Mouse (Mus musculus) thymus, adult 2 months (tissue): ENCODE results near the gene Megf11. TPM values are rescaled to one million over a fixed set of nuclear protein-coding genes. Genes with fewer than 3 reads are reported as not detected.

Experiments used
- DNase-seq: peaks from one replicate; pipeline ENCODE4 v3.0.0; 2021
- H3K27ac ChIP-seq: fragments of 200-500 bp; 2 replicates; pipeline ENCODE4 v1.5.1; 2012; ENCODE audit warnings: low read length, control low read depth; ENCODE audit not compliant: control insufficient read depth, insufficient read depth
- H3K27me3 ChIP-seq: fragments of 200-500 bp; 2 replicates; pipeline ENCODE4 v1.6.1; 2012; ENCODE audit warnings: mild to moderate bottlenecking, low read length, moderate library complexity, mixed read lengths; ENCODE audit not compliant: control insufficient read depth, insufficient read depth
- H3K36me3 ChIP-seq: fragments of 200-500 bp; 2 replicates; pipeline ENCODE4 v1.6.1; 2012; ENCODE audit warnings: mild to moderate bottlenecking, low read length, moderate library complexity; ENCODE audit not compliant: control insufficient read depth, insufficient read depth
- H3K4me1 ChIP-seq: fragments of 200-500 bp; replicated peaks from 2 replicates; pipeline ENCODE4 v1.6.1; 2012; ENCODE audit warnings: low read length; ENCODE audit not compliant: control insufficient read depth, insufficient read depth
- H3K4me3 ChIP-seq: fragments of 200-500 bp; 2 replicates; pipeline ENCODE4 v1.5.1; 2012; ENCODE audit warnings: mild to moderate bottlenecking, low read length, control low read depth, moderate library complexity; ENCODE audit not compliant: control insufficient read depth, insufficient read depth
- CTCF ChIP-seq: fragments of 200-500 bp; IDR thresholded peaks from 2 replicates; pipeline ENCODE4 v1.5.1; 2012; ENCODE audit warnings: mild to moderate bottlenecking, control low read depth, low read length, moderate library complexity, borderline replicate concordance; ENCODE audit not compliant: control insufficient read depth, poor library complexity, insufficient read depth; ENCODE audit errors: extremely low read depth
- POLR2A ChIP-seq: fragments of 200-500 bp; IDR thresholded peaks from 2 replicates; pipeline ENCODE4 v1.6.1; 2012; ENCODE audit warnings: mild to moderate bottlenecking, low read length, control low read depth, moderate library complexity; ENCODE audit not compliant: control insufficient read depth, poor library complexity, insufficient read depth; ENCODE audit errors: extremely low read depth
- WGBS: fragments of 180-500 bp; shearing (Covaris S2); methylation state at CpG from one replicate; pipeline ENCODE4 v1.1.7; 2018; 5-methylcytosine and 5-hydroxymethylcytosine counted together
- polyA plus RNA-seq: library from polyadenylated mRNA; depleted of rRNA; stranded (reverse); fragments of >200 nt; gene quantifications from 2 replicates; pipeline ENCODE4 v1.2.3, GENCODE M21; 2012

Megf11 gene
- polyA plus RNA-seq, 1 experiment, result 0.70 TPM

GRCm38 (mm10) chr9:64612121-64612983 lies 226.9 kb downstream of the Megf11 start:
- no peak for DNase-seq
- Histone ChIP-seq H3K4me3 (no peak overlapping the region), H3K4me1 (no peaks in the 10 kb centered on the region), H3K27me3 (no peaks in the 10 kb centered on the region), H3K36me3 (no peaks in the 10 kb centered on the region), H3K27ac (no peak overlapping the region)
- 43% methylated on average over 7 of the region's 7 CpGs for WGBS
- TF ChIP-seq POLR2A (no peak), CTCF (no peak)

GRCm38 (mm10) chr9:64612984-64613649 lies 227.7 kb downstream of the Megf11 start:
- 59% methylated on average over 7 of the region's 7 CpGs for WGBS
- Histone ChIP-seq H3K36me3 (no peaks in the 10 kb centered on the region), H3K27me3 (no peaks in the 10 kb centered on the region), H3K27ac (no peak overlapping the region), H3K4me3 (no peak overlapping the region), H3K4me1 (no peaks in the 10 kb centered on the region)
- TF ChIP-seq POLR2A (no peak), CTCF (no peak)
- peak; percentile 3 for DNase-seq

GRCm38 (mm10) chr9:64617413-64617812 lies 232.0 kb downstream of the Megf11 start:
- no peak for TF ChIP-seq POLR2A
- Histone ChIP-seq H3K27me3 (no peaks in the 10 kb centered on the region), H3K27ac (no peak overlapping the region), H3K36me3 (no peaks in the 10 kb centered on the region), H3K4me3 (no peak overlapping the region), H3K4me1 (no peaks in the 10 kb centered on the region)
- no peak for DNase-seq
- WGBS, result 63% methylated on average over 5 of the region's 5 CpGs

GRCm38 (mm10) chr9:64618433-64618832 lies 233.0 kb downstream of the Megf11 start:
- H3K4me1 ChIP-seq, result no peaks in the 10 kb centered on the region
- WGBS, result 80% methylated on average over 3 of the region's 3 CpGs
- no peaks in the 10 kb centered on the region for H3K36me3 ChIP-seq
- no peak overlapping the region for H3K27ac ChIP-seq
- no peak overlapping the region for H3K4me3 ChIP-seq
- no peak for DNase-seq
- no peaks in the 10 kb centered on the region for H3K27me3 ChIP-seq
- no peak for TF ChIP-seq POLR2A
- no peak for TF ChIP-seq CTCF

GRCm38 (mm10) chr9:64619440-64619839 lies 234.0 kb downstream of the Megf11 start:
- Histone ChIP-seq H3K27ac (no peak overlapping the region), H3K4me1 (no peaks in the 10 kb centered on the region), H3K36me3 (no peaks in the 10 kb centered on the region), H3K27me3 (no peaks in the 10 kb centered on the region), H3K4me3 (no peak overlapping the region)
- no peak for DNase-seq
- WGBS, result 82% methylated on average over 10 of the region's 10 CpGs
- no peak for TF ChIP-seq POLR2A
- TF ChIP-seq CTCF, result no peak

GRCm38 (mm10) chr9:64620596-64620995 lies 235.2 kb downstream of the Megf11 start:
- no peak for TF ChIP-seq POLR2A
- H3K4me3 ChIP-seq, result no peak overlapping the region
- no peak for DNase-seq
- H3K36me3 ChIP-seq, result no peaks in the 10 kb centered on the region
- H3K4me1 ChIP-seq, result no peaks in the 10 kb centered on the region
- H3K27me3 ChIP-seq, result no peaks in the 10 kb centered on the region
- 73% methylated on average over 8 of the region's 8 CpGs for WGBS
- no peak overlapping the region for H3K27ac ChIP-seq
